Mouse (Mus musculus) bone marrow macrophage, adult 2 months (primary cell): ENCODE results near the gene Nr6a1. TPM values are rescaled to one million over a fixed set of nuclear protein-coding genes. Genes with fewer than 3 reads are reported as not detected.
A peak's percentile ranks its signal among the peaks of the same experiment; 100 is the strongest.

Source experiments
- H3K27ac ChIP-seq: 2 replicates; pipeline ENCODE4 v1.5.1; 2012; ENCODE audit warnings: low read depth, low read length; ENCODE audit not compliant: insufficient read depth
- H3K4me1 ChIP-seq: 2 replicates; pipeline ENCODE4 v1.6.1; 2012; ENCODE audit warnings: low read length; ENCODE audit not compliant: control insufficient read depth, insufficient read depth
- H3K4me3 ChIP-seq: 2 replicates; pipeline ENCODE4 v1.5.1; 2012; ENCODE audit warnings: mild to moderate bottlenecking, low read length, moderate library complexity; ENCODE audit not compliant: insufficient read depth
- CTCF ChIP-seq: IDR thresholded peaks from 2 replicates; pipeline ENCODE4 v1.5.1; 2012; ENCODE audit warnings: low read depth, mild to moderate bottlenecking, low read length, moderate library complexity
- POLR2A ChIP-seq: IDR thresholded peaks from 2 replicates; pipeline ENCODE4 v1.6.1; 2012; ENCODE audit warnings: mild to moderate bottlenecking, low read depth, low read length, borderline replicate concordance
- polyA plus RNA-seq: library from polyadenylated mRNA; stranded (reverse); fragments of >200 nt; gene quantifications from 2 replicates; pipeline ENCODE4 v1.2.4, GENCODE M21; 2012; ENCODE audit not compliant: missing spikeins, insufficient read depth, insufficient read length

Nr6a1 gene
- polyA plus RNA-seq, 1 experiment = 3.2 TPM

GRCm38 (mm10) chr2:38827801-38828306 lies 99.6 kb downstream of the Nr6a1 start:
- H3K4me1 ChIP-seq = peaks cover 9% of the 10 kb centered on the region
- no peak overlapping the region for H3K27ac ChIP-seq
- H3K4me3 ChIP-seq = no peak overlapping the region
- TF ChIP-seq POLR2A (no peak), CTCF (no peak)

- TF ChIP-seq CTCF (no peak), POLR2A (no peak)
- Histone ChIP-seq H3K4me3 (no peak overlapping the region), H3K4me1 (peaks cover 11% of the 10 kb centered on the region), H3K27ac (peak overlapping the region; percentile 52)
These were observed 101.3 kb downstream of the Nr6a1 start for GRCm38 (mm10) chr2:38826189-38826588.

- no peak for TF ChIP-seq CTCF
- peak overlapping the region; percentile 63 for H3K4me3 ChIP-seq
- H3K27ac ChIP-seq = peak overlapping the region; percentile 82
- H3K4me1 ChIP-seq = peaks cover 11% of the 10 kb centered on the region
These were observed 102.4 kb downstream of the Nr6a1 start for GRCm38 (mm10) chr2:38824791-38825768.

GRCm38 (mm10) chr2:38823912-38824583 lies 103.4 kb downstream of the Nr6a1 start:
- Histone ChIP-seq H3K27ac (peak overlapping the region; percentile 84), H3K4me1 (peaks cover 11% of the 10 kb centered on the region), H3K4me3 (peak overlapping the region; percentile 60)
- TF ChIP-seq CTCF = no peak
- no peak for TF ChIP-seq POLR2A

GRCm38 (mm10) chr2:38823406-38823805 lies 104.1 kb downstream of the Nr6a1 start:
- Histone ChIP-seq H3K4me3 (peak overlapping the region; percentile 60), H3K27ac (peak overlapping the region; percentile 84), H3K4me1 (peaks cover 11% of the 10 kb centered on the region)
- TF ChIP-seq CTCF = no peak
- TF ChIP-seq POLR2A = no peak

GRCm38 (mm10) chr2:38822995-38823394 lies 104.5 kb downstream of the Nr6a1 start:
- Histone ChIP-seq H3K27ac (peak overlapping the region; percentile 84), H3K4me1 (peaks cover 11% of the 10 kb centered on the region), H3K4me3 (peak overlapping the region; percentile 60)
- no peak for TF ChIP-seq POLR2A
- no peak for TF ChIP-seq CTCF

- TF ChIP-seq CTCF (no peak), POLR2A (no peak)
- no peak overlapping the region for H3K27ac ChIP-seq
- H3K4me3 ChIP-seq = no peak overlapping the region
These were observed 110.0 kb downstream of the Nr6a1 start for GRCm38 (mm10) chr2:38817487-38817886.

GRCm38 (mm10) chr2:38797087-38797624 lies 130.3 kb downstream of the Nr6a1 start:
- no peak for TF ChIP-seq POLR2A
- no peak for TF ChIP-seq CTCF
- Histone ChIP-seq H3K27ac (no peak overlapping the region), H3K4me1 (peaks cover 2% of the 10 kb centered on the region; the same call in 1 of the 2 replicates), H3K4me3 (no peak overlapping the region)

More at GRCm38 (mm10) chr2:38817487-38817886, 110.0 kb downstream of the Nr6a1 start:
- peaks cover 2% of the 10 kb centered on the region; the same call in 1 of the 2 replicates for H3K4me1 ChIP-seq

GRCm38 (mm10) chr2:38787338-38787737 lies 140.2 kb downstream of the Nr6a1 start:
- Histone ChIP-seq H3K27ac (no peak overlapping the region), H3K4me3 (no peak overlapping the region), H3K4me1 (0 out of 2 replicates have a peak, but pooled peaks cover under 1% of the 10 kb centered on the region)
- TF ChIP-seq CTCF = no peak
- TF ChIP-seq POLR2A = no peak
